Mouse (Mus musculus): ENCODE results near the gene Dcakd.
"Not testable (repeated sequence)": the region's sequence is repeated elsewhere in the genome, so short reads cannot be mapped to it uniquely, and the experiment has no call there.

GRCm38 (mm10) chr11:102975966-102976365 is 52.2 kb downstream of the Dcakd start:
- TF ChIP-seq CTCF (IDR thresholded peaks at IDR 0.05; ENCODE audit: low read depth); EP300 (optimal IDR thresholded peaks at IDR 0.05): not testable (repeated sequence)

Data from stomach, postnatal 0 days (tissue).